Mouse (Mus musculus): ENCODE data around the gene Cisd1. TPM values are rescaled to one million over a fixed set of nuclear protein-coding genes. Genes with fewer than 3 reads are reported as not detected.

Cisd1 gene
- total RNA-seq, 2 experiments from 2014 or later = 235 to 236 TPM

Other genes with a start within 250 kb of the Cisd1 start
- gene Bicc1, start 185.3 kb downstream of the Cisd1 start, total RNA-seq (2021) = 1 to 10 TPM; 7.2 to 8.2 TPM
- gene Tfam, start 106.7 kb downstream of the Cisd1 start, total RNA-seq (2021) = 10 to 100 TPM; 52.5 to 63.0 TPM
- gene Ube2d1, start 59.7 kb downstream of the Cisd1 start, total RNA-seq (2021) = 100 to 1,000 TPM; 170 to 210 TPM
- gene Ipmk, start 2.8 kb upstream of the Cisd1 start, total RNA-seq (2021) = 10 to 100 TPM; 18.0 to 19.4 TPM

Measured in gastrocnemius, adult 18-20 months (tissue).